ENCODE assay signal across 8 mouse cellular contexts in the genomic region with DNA sequence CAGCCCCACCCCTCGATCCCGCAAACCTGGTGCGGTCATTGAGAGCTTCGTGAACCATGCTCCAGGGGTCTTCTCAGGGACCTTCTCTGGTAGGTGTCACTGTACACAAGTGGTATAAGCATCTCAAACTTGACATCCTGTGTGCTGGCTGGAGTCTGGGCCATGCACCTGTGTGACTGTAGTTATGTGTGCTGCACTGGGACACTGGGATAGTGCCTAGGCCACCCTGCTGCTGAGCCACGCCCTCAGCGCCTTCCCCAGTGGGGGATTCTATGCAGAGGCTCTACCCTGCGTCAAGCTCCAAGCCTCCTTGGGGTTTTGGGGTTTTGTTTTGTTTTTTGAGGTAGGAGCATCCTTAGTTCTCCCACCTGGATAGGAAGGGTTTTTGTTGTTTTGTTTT. TPM values are rescaled to one million over a fixed set of nuclear protein-coding genes. Genes with fewer than 3 reads are reported as not detected.
DNase-seq lines count a peak whose midpoint lies in the region; ATAC-seq and TF ChIP-seq lines count a peak whose summit lies in the region.
"Had no signal": no experiment of that assay in that cellular context is flagged by ENCODE, and none has a peak within 500 bp of the region (broad histone marks: within the 10 kb centered on the region; RNA-seq: fewer than 3 reads in every experiment).

No protein-coding gene starts in this region.

- H3K36me3 ChIP-seq in liver, adult 2 months (ENCODE audit: control insufficient read depth, insufficient read depth, low read length), result peaks cover 27% of the 10 kb centered on the region
- peaks cover 50% of the 10 kb centered on the region for H3K36me3 ChIP-seq in forebrain, postnatal 0 days (ENCODE audit: insufficient read depth)
- peaks cover 94% of the 10 kb centered on the region for H3K36me3 ChIP-seq in limb, embryonic 10.5 days
- H3K36me3 ChIP-seq in neural tube, embryonic 15.5 days, result peaks cover 56% of the 10 kb centered on the region

- no peak for TF ChIP-seq POLR2A in liver, adult 2 months (IDR thresholded peaks at IDR 0.05; ENCODE audit: extremely low read depth, insufficient read depth, low read length)

- no peak for DNase-seq in liver, adult 2 months (ENCODE audit: extremely low read depth, low read depth, low spot score)
- no peak for DNase-seq in liver
- DNase-seq in forebrain, postnatal 0 days, result no peak
- no peak for DNase-seq in limb, embryonic 10.5 days (ENCODE audit: low spot score)
- DNase-seq in cerebellum, adult 9-10 months, result no peak
- no peak for DNase-seq in cerebellum, postnatal 25 days
- DNase-seq: gastrocnemius, postnatal 14 days had no signal

- 87% methylated on average over 7 of the region's 7 CpGs for WGBS in liver, adult 2 months
- WGBS in forebrain, postnatal 0 days, result 82% methylated on average over 7 of the region's 7 CpGs
- 90% methylated on average over 7 of the region's 7 CpGs for WGBS in limb, embryonic 10.5 days
- WGBS in neural tube, embryonic 15.5 days, result 79% methylated on average over 7 of the region's 7 CpGs

- H3K4me2 ChIP-seq in forebrain, postnatal 0 days (ENCODE audit: low read depth), result no peak overlapping the region
- no peak overlapping the region for H3K4me2 ChIP-seq in neural tube, embryonic 15.5 days

- H3K9ac ChIP-seq in liver, adult 2 months (ENCODE audit: low read depth, low read length), result peak overlapping the region; percentile 57
- no peak overlapping the region for H3K9ac ChIP-seq in forebrain, postnatal 0 days
- H3K9ac ChIP-seq in neural tube, embryonic 15.5 days (replicated peaks), result 0 out of 2 replicates have a peak overlapping the region, but pooled peaks have one; percentile 1

- H3K79me2 ChIP-seq in liver, adult 2 months (ENCODE audit: control insufficient read depth, insufficient read depth, low read length), result peaks cover 29% of the 10 kb centered on the region

- no peak for TF ChIP-seq CTCF in liver, adult 2 months (IDR thresholded peaks at IDR 0.05; ENCODE audit: low read depth, low read length)
- TF ChIP-seq CTCF in forebrain, postnatal 0 days (IDR thresholded peaks at IDR 0.05; ENCODE audit: low read depth), result no peak

- H3K27me3 ChIP-seq in liver, adult 2 months (ENCODE audit: control insufficient read depth, insufficient read depth, low read length), result no peaks in the 10 kb centered on the region
- H3K27me3 ChIP-seq in forebrain, postnatal 0 days (ENCODE audit: insufficient read depth, low read length), result no peaks in the 10 kb centered on the region
- no peaks in the 10 kb centered on the region for H3K27me3 ChIP-seq in limb, embryonic 10.5 days (ENCODE audit: low read depth, poor library complexity, severe bottlenecking)
- H3K27me3 ChIP-seq in neural tube, embryonic 15.5 days (replicated peaks), result no peaks in the 10 kb centered on the region

- peaks cover 32% of the 10 kb centered on the region for H3K4me1 ChIP-seq in liver, adult 2 months (ENCODE audit: control insufficient read depth, insufficient read depth, low read length)
- H3K4me1 ChIP-seq in forebrain, postnatal 0 days (ENCODE audit: insufficient read depth), result peaks cover 18% of the 10 kb centered on the region
- peaks cover 77% of the 10 kb centered on the region for H3K4me1 ChIP-seq in limb, embryonic 10.5 days
- peaks cover 72% of the 10 kb centered on the region for H3K4me1 ChIP-seq in neural tube, embryonic 15.5 days

- ATAC-seq in forebrain, postnatal 0 days, result no peak
- ATAC-seq in neural tube, embryonic 15.5 days (ENCODE audit: low FRiP score), result no peak

- no peak overlapping the region for H3K4me3 ChIP-seq in liver, adult 2 months (ENCODE audit: insufficient read depth, low read depth, low read length)
- H3K4me3 ChIP-seq in forebrain, postnatal 0 days (ENCODE audit: low read depth, low read length), result no peak overlapping the region
- peak overlapping the region; percentile 93 for H3K4me3 ChIP-seq in limb, embryonic 10.5 days
- H3K4me3 ChIP-seq in neural tube, embryonic 15.5 days (replicated peaks), result no peak overlapping the region

- H3K27ac ChIP-seq in liver, adult 2 months (replicated peaks; ENCODE audit: insufficient read depth, low read depth, low read length), result peak overlapping the region; percentile 43
- 0 out of 2 replicates have a peak overlapping the region, but pooled peaks have one; percentile 1 for H3K27ac ChIP-seq in forebrain, postnatal 0 days (ENCODE audit: low read depth, low read length)
- H3K27ac ChIP-seq in limb, embryonic 10.5 days, result no peak overlapping the region
- H3K27ac ChIP-seq in neural tube, embryonic 15.5 days (replicated peaks), result peak overlapping the region; percentile 52

- H3K9me3 ChIP-seq in forebrain, postnatal 0 days (ENCODE audit: low read length), result no peaks in the 10 kb centered on the region
- no peaks in the 10 kb centered on the region for H3K9me3 ChIP-seq in limb, embryonic 10.5 days (replicated peaks)
- no peaks in the 10 kb centered on the region for H3K9me3 ChIP-seq in neural tube, embryonic 15.5 days (replicated peaks)

RNA-seq across cellular contexts. Expression of gene Midn, which starts 6.3 kb away (rescaled TPM):
- 6.9 and 11.6 TPM in 2 replicates for total RNA-seq in liver, adult 2 months (2014; rRNA removed)
- polyA plus RNA-seq in liver, adult 2 months (2012; rRNA removed), result 27.4 and 38.8 TPM in 2 replicates
- total RNA-seq in forebrain, postnatal 0 days (2014; rRNA removed), result 91.5 and 120 TPM in 2 replicates
- polyA plus RNA-seq in forebrain, postnatal 0 days (2015; fragmentation: Nextera tagmentation; extraction: Ambion mirVana), result 19.3 and 21.3 TPM in 2 replicates
- 26.2 and 27.1 TPM in 2 replicates for polyA plus RNA-seq in limb, embryonic 10.5 days (2016; fragmentation: Nextera tagmentation; extraction: Ambion mirVana)
- 19.4 and 20.5 TPM in 2 replicates for polyA plus RNA-seq in neural tube, embryonic 15.5 days (2015; fragmentation: Nextera tagmentation; extraction: Ambion mirVana)

RNA-seq across cellular contexts. Expression of gene Cirbp, which starts 11.4 kb away (rescaled TPM):
- total RNA-seq in liver, adult 2 months (2014; rRNA removed), result 19.5 and 25.9 TPM in 2 replicates
- 31.8 and 37.0 TPM in 2 replicates for polyA plus RNA-seq in liver, adult 2 months (2012; rRNA removed)
- 345 and 424 TPM in 2 replicates for total RNA-seq in forebrain, postnatal 0 days (2014; rRNA removed)
- polyA plus RNA-seq in forebrain, postnatal 0 days (2015; fragmentation: Nextera tagmentation; extraction: Ambion mirVana), result 834 and 838 TPM in 2 replicates
- polyA plus RNA-seq in limb, embryonic 10.5 days (2016; fragmentation: Nextera tagmentation; extraction: Ambion mirVana), result 90.7 and 129 TPM in 2 replicates
- 284 and 345 TPM in 2 replicates for polyA plus RNA-seq in neural tube, embryonic 15.5 days (2015; fragmentation: Nextera tagmentation; extraction: Ambion mirVana)

RNA-seq across cellular contexts. Expression of gene Cbarp, which starts 13.7 kb away (rescaled TPM):
- total RNA-seq in liver, adult 2 months (2014; rRNA removed), result 0.47 and 0.55 TPM in 2 replicates
- 1.2 TPM in 2 replicates for polyA plus RNA-seq in liver, adult 2 months (2012; rRNA removed)
- 114 and 151 TPM in 2 replicates for total RNA-seq in forebrain, postnatal 0 days (2014; rRNA removed)
- polyA plus RNA-seq in forebrain, postnatal 0 days (2015; fragmentation: Nextera tagmentation; extraction: Ambion mirVana), result 57.5 and 68.2 TPM in 2 replicates
- polyA plus RNA-seq in limb, embryonic 10.5 days (2016; fragmentation: Nextera tagmentation; extraction: Ambion mirVana), result 3.3 and 4.7 TPM in 2 replicates
- 91.9 and 93.0 TPM in 2 replicates for polyA plus RNA-seq in neural tube, embryonic 15.5 days (2015; fragmentation: Nextera tagmentation; extraction: Ambion mirVana)

RNA-seq across cellular contexts. Expression of gene Atp5d, which starts 16.0 kb away (rescaled TPM):
- total RNA-seq in liver, adult 2 months (2014; rRNA removed), result 144 and 218 TPM in 2 replicates
- 1,387 and 1,558 TPM in 2 replicates for polyA plus RNA-seq in liver, adult 2 months (2012; rRNA removed)
- total RNA-seq in forebrain, postnatal 0 days (2014; rRNA removed), result 154 and 193 TPM in 2 replicates
- 633 and 650 TPM in 2 replicates for polyA plus RNA-seq in forebrain, postnatal 0 days (2015; fragmentation: Nextera tagmentation; extraction: Ambion mirVana)
- 487 and 503 TPM in 2 replicates for polyA plus RNA-seq in limb, embryonic 10.5 days (2016; fragmentation: Nextera tagmentation; extraction: Ambion mirVana)
- polyA plus RNA-seq in neural tube, embryonic 15.5 days (2015; fragmentation: Nextera tagmentation; extraction: Ambion mirVana), result 553 and 558 TPM in 2 replicates

RNA-seq across cellular contexts. Expression of gene 1600002K03Rik, which starts 18.4 kb away (rescaled TPM):
- 5.1 and 7.7 TPM in 2 replicates for total RNA-seq in liver, adult 2 months (2014; rRNA removed)
- 10.0 and 10.4 TPM in 2 replicates for polyA plus RNA-seq in liver, adult 2 months (2012; rRNA removed)
- total RNA-seq in forebrain, postnatal 0 days (2014; rRNA removed), result 4.2 and 5.0 TPM in 2 replicates
- 5.0 and 6.0 TPM in 2 replicates for polyA plus RNA-seq in forebrain, postnatal 0 days (2015; fragmentation: Nextera tagmentation; extraction: Ambion mirVana)
- 8.7 and 13.1 TPM in 2 replicates for polyA plus RNA-seq in limb, embryonic 10.5 days (2016; fragmentation: Nextera tagmentation; extraction: Ambion mirVana)
- 13.5 and 14.3 TPM in 2 replicates for polyA plus RNA-seq in neural tube, embryonic 15.5 days (2015; fragmentation: Nextera tagmentation; extraction: Ambion mirVana)

Comparison
In these comparisons a context has a peak if more than half of its experiments do, and no peak if none do; other contexts are left out.
1. RNA of gene Cbarp, which starts 13.7 kb away (polyA plus RNA-seq): 91.9 to 93.0 TPM in neural tube, embryonic 15.5 days and 57.5 to 68.2 TPM in forebrain, postnatal 0 days; 3.3 to 4.7 TPM in limb, embryonic 10.5 days and 1.2 TPM in liver, adult 2 months; every median in the first group is over 10 times any median in the second.